Mouse (Mus musculus) hindbrain, embryonic 14.5 days (tissue): ENCODE data around the gene Tmem116. TPM values are rescaled to one million over a fixed set of nuclear protein-coding genes. Genes with fewer than 3 reads are reported as not detected.

Experiments used
- ATAC-seq: fragments of 200-750 bp; cut with Nextera tagmentation; 2 replicates; pipeline ENCODE4 v1.8.0; 2017; ENCODE audit warnings: moderate number of reproducible peaks, mild to moderate bottlenecking, moderate TSS enrichment, moderate library complexity; ENCODE audit not compliant: low FRiP score
- DNase-seq: peaks from one replicate; pipeline ENCODE4 v3.0.0-alpha.2; 2015; ENCODE audit warnings: low spot score
- H3K27ac ChIP-seq: fragments of 300-500 bp; sonication (generic); 2 replicates; pipeline ENCODE4 v1.5.1; 2014; ENCODE audit warnings: mild to moderate bottlenecking, moderate library complexity
- H3K27me3 ChIP-seq: fragments of 300-500 bp; sonication (generic); 2 replicates; pipeline ENCODE4 v1.6.1; 2014; ENCODE audit warnings: mild to moderate bottlenecking, low read length, mixed read lengths; ENCODE audit not compliant: control insufficient read depth, insufficient read depth
- H3K36me3 ChIP-seq: fragments of 300-500 bp; sonication (generic); replicated peaks from 2 replicates; pipeline ENCODE4 v1.6.1; 2014; ENCODE audit not compliant: control insufficient read depth, insufficient read depth
- H3K4me1 ChIP-seq: fragments of 300-500 bp; sonication (generic); replicated peaks from 2 replicates; pipeline ENCODE4 v1.6.1; 2014; ENCODE audit warnings: antibody characterized with exemption, low read length, mixed read lengths; ENCODE audit not compliant: control insufficient read depth, insufficient read depth
- H3K4me2 ChIP-seq: fragments of 300-500 bp; sonication (generic); replicated peaks from 2 replicates; pipeline ENCODE4 v1.6.1; 2014; ENCODE audit warnings: mild to moderate bottlenecking, moderate library complexity
- H3K4me3 ChIP-seq: fragments of 300-500 bp; sonication (generic); replicated peaks from 2 replicates; pipeline ENCODE4 v1.5.1; 2014; ENCODE audit warnings: mild to moderate bottlenecking, low read length
- H3K9ac ChIP-seq: fragments of 300-500 bp; sonication (generic); 2 replicates; pipeline ENCODE4 v1.6.1; 2014
- H3K9me3 ChIP-seq: fragments of 300-500 bp; sonication (generic); 2 replicates; pipeline ENCODE4 v1.6.1; 2016; ENCODE audit warnings: low read length; ENCODE audit not compliant: control insufficient read depth
- WGBS: fragments of 180-500 bp; shearing (Covaris S2); extraction: QIAGEN DNeasy Blood & Tissue Kit; methylation state at CpG from one replicate; pipeline ENCODE4 v1.1.7; 2014; 5-methylcytosine and 5-hydroxymethylcytosine counted together
- polyA plus RNA-seq: library from polyadenylated mRNA; unstranded; fragments of >200 nt; fragmentation: Nextera tagmentation; extraction: Ambion mirVana; gene quantifications from 2 replicates; pipeline ENCODE4 v1.2.1, GENCODE M21; 2014

Gene Tmem116
- polyA plus RNA-seq, 1 experiment from 2014 or later, result 1.9 TPM

DNA sequence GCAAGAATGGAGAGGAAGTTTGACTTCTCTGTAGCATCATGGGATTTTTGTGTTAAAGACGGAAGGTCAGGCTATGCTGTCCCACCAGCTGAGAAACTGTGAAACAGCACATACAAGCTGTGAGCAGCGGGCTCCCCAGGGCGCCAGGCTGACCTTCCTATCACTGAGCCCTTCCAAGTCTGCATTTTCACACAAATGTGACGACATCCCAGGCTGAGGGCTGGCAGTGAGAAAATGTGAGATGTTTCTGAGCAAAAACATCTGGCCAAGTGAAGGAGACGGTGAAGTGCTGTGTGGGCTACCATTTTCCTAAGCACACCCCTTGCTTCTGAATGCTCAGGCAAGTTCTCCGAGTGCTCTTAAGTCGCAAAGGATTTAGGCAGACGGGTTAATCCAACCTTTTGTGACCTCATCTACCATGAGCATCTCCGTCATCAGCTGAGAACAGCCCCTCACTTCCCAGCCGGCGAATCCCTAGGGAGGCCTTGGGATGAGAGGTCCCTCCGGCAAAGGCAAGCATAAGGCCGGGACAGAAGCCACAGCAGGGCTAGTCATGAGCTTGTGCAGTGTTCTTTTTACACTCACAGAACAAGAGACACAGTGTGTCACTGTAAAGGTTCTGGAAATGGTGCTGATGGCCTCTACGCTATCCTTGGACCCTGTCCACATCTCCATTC, 74.2 kb downstream of the Tmem116 start:
- H3K4me3 ChIP-seq, result no peak overlapping the region
- peaks cover 92% of the 10 kb centered on the region for H3K36me3 ChIP-seq
- DNase-seq, result no peak
- no peaks in the 10 kb centered on the region for H3K4me1 ChIP-seq
- H3K27ac ChIP-seq, result no peak overlapping the region
- no peak for ATAC-seq
- H3K9me3 ChIP-seq, result no peaks in the 10 kb centered on the region
- whole genome bisulfite sequencing, result 88% methylated on average over 14 of the region's 14 CpGs
- H3K4me2 ChIP-seq, result no peak overlapping the region
- H3K9ac ChIP-seq, result no peak overlapping the region
- no peaks in the 10 kb centered on the region for H3K27me3 ChIP-seq

DNA sequence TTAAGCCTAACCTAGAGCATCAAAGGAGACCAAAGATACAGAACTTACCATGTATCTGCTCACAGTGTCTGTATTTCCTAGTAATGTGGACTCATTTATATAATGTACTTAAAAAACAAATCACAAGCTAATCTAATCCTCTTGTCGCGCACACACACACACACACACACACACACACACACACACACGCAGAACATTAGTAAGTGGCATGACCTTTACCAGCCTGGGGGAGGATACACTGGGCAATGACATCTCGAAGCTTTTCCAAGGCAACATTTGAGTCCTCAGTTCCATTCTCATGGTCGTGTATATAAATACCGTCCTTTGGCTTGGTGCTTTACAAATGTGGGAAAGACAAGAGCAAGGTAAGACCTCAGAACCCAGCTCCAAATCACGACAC, 74.8 kb downstream of the Tmem116 start:
- H3K4me2 ChIP-seq, result no peak overlapping the region
- no peak overlapping the region for H3K9ac ChIP-seq
- H3K9me3 ChIP-seq, result no peaks in the 10 kb centered on the region
- H3K36me3 ChIP-seq, result peaks cover 90% of the 10 kb centered on the region
- H3K27me3 ChIP-seq, result no peaks in the 10 kb centered on the region
- DNase-seq (no peak), ATAC-seq (no peak)
- H3K4me3 ChIP-seq, result no peak overlapping the region
- no peak overlapping the region for H3K27ac ChIP-seq
- H3K4me1 ChIP-seq, result no peaks in the 10 kb centered on the region
- 86% methylated on average over 7 of the region's 7 CpGs for WGBS

DNA sequence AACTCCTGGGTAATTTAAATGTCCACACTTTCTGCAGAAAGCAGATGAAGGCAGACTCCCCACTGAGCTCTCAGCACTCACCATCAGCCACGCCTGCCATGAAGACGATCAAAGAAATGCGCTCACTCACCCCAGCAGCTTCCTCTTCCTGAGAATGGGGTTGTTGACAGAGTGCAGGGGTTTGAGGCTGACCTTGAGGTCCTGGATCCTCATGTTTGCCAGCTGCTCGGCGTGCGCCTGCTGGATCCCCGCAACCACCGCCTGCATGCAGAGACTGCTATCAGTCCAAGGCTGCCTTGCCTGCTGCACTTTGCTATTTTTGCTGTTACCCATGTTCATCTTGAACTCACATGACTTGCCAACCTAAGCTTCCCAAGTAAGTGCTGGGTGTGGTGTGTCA, 75.3 kb downstream of the Tmem116 start:
- H3K36me3 ChIP-seq, result peaks cover 90% of the 10 kb centered on the region
- H3K4me2 ChIP-seq, result no peak overlapping the region
- no peak overlapping the region for H3K4me3 ChIP-seq
- DNase-seq (no peak), ATAC-seq (no peak)
- whole genome bisulfite sequencing, result 82% methylated on average over 8 of the region's 8 CpGs
- H3K4me1 ChIP-seq, result no peaks in the 10 kb centered on the region
- H3K9ac ChIP-seq, result no peak overlapping the region
- H3K27me3 ChIP-seq, result no peaks in the 10 kb centered on the region
- no peaks in the 10 kb centered on the region for H3K9me3 ChIP-seq
- H3K27ac ChIP-seq, result no peak overlapping the region

DNA sequence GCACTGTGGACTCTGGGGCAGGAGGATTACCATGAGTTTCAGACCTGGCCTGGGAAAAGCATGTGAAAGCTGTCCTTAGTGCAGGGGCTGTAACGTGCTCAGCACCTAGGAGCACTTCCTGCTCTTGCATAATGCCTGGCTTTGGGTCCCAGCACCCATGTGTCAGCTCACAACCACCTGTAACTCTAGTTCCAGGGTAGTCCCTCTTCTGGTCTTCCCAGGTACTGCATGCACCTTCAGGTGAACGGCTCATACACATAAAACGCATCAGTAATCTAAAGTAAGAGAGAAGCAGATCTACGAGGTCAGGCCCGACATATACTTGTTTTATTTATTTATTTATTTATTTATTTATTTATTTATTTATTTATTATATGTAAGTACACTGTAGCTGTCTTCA, 82.8 kb downstream of the Tmem116 start:
- 94% methylated on average over 5 of the region's 5 CpGs for WGBS
- Histone ChIP-seq H3K4me1 (no peaks in the 10 kb centered on the region), H3K27ac (no peak overlapping the region), H3K4me3 (no peak overlapping the region), H3K9me3 (no peaks in the 10 kb centered on the region), H3K9ac (no peak overlapping the region), H3K36me3 (peaks cover 72% of the 10 kb centered on the region), H3K4me2 (no peak overlapping the region), H3K27me3 (no peaks in the 10 kb centered on the region)
- DNase-seq (no peak), ATAC-seq (no peak)

DNA sequence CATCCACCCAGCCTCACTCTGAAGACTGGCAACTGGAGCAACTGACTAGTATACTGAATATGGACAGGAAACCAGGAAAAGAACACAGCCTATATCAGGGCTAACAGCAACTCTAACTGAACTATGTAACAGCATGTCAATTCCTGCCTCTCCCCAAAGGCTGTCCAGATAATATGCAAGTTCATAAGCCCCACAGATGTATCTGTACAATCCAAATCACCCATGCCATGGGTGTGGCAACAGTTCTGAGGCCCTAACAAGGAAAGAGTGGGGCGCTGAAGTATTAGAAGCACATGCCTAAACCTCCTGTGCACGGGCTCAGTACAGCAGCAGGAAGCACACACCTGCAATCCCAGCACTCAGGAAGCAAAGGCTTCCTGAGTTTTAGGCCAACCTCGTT, 83.4 kb downstream of the Tmem116 start:
- WGBS, result 97% methylated on average over 3 of the region's 3 CpGs

DNA sequence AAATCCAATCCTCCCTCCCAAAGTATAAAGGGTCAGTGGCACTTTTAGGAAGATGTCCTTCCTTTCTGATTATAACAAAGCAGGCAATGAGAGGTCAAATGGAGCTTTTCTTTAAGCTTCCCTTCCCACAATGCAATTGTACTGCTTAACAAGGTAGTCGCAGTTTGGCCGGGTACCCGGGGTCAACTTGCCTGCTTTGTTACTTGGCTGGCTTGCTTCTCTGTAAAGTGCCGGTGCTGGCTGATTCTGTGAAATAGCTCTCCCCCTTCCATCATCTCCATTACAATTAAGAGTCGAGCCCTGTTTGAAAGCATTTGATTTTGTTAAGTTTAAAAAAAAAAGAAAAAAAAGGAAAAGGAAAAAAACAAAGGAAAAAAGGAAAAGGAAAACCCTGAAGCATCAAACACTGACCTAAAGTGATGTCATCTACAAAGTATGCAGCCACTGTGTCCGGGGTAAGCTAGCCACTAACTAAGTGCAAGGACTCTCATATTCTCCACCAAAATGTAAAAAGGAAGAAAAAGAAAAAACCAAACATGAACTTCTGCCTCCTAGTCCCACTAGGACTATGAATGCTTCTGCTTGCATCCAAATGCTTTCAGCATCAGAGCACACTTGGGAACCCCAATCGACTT, 85.3 kb downstream of the Tmem116 start:
- ATAC-seq, result no peak
- Histone ChIP-seq H3K9ac (no peak overlapping the region), H3K4me1 (no peaks in the 10 kb centered on the region), H3K27me3 (no peaks in the 10 kb centered on the region), H3K36me3 (peaks cover 51% of the 10 kb centered on the region), H3K4me3 (no peak overlapping the region), H3K27ac (no peak overlapping the region), H3K9me3 (no peaks in the 10 kb centered on the region), H3K4me2 (no peak overlapping the region)
- DNase-seq, result no peak
- 50% methylated on average over 7 of the region's 7 CpGs for WGBS

More for the DNA sequence above, 83.4 kb downstream of the Tmem116 start:
- DNase-seq (no peak), ATAC-seq (no peak)
- Histone ChIP-seq H3K27me3 (no peaks in the 10 kb centered on the region), H3K9me3 (no peaks in the 10 kb centered on the region), H3K9ac (no peak overlapping the region), H3K4me3 (no peak overlapping the region), H3K4me2 (no peak overlapping the region), H3K4me1 (no peaks in the 10 kb centered on the region), H3K27ac (no peak overlapping the region), H3K36me3 (peaks cover 67% of the 10 kb centered on the region)

DNA sequence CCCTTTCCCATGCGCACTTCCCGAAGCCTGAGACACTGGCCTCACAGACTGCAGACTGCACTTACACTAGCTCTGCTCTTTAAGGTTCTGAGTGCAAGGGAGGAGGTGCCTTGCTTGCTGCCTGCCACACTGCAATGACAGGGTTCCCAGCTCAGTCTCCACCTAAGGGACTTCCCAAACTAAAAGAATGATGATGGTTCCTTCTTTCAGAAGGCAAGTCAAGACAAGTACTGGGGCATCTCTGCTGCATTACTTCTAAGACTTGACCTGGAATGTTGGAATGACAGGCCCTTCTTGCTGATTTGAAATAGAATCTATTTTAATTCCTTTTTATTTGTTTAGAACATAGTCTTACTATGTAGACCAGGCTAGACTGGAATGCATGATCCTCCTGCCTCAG, 85.9 kb downstream of the Tmem116 start:
- H3K27ac ChIP-seq, result no peak overlapping the region
- no peak overlapping the region for H3K4me2 ChIP-seq
- H3K27me3 ChIP-seq, result no peaks in the 10 kb centered on the region
- no peak for ATAC-seq
- peaks cover 45% of the 10 kb centered on the region for H3K36me3 ChIP-seq
- H3K9ac ChIP-seq, result no peak overlapping the region
- 74% methylated on average over 2 of the region's 2 CpGs for WGBS
- no peaks in the 10 kb centered on the region for H3K9me3 ChIP-seq
- H3K4me3 ChIP-seq, result no peak overlapping the region
- no peaks in the 10 kb centered on the region for H3K4me1 ChIP-seq
- no peak for DNase-seq

DNA sequence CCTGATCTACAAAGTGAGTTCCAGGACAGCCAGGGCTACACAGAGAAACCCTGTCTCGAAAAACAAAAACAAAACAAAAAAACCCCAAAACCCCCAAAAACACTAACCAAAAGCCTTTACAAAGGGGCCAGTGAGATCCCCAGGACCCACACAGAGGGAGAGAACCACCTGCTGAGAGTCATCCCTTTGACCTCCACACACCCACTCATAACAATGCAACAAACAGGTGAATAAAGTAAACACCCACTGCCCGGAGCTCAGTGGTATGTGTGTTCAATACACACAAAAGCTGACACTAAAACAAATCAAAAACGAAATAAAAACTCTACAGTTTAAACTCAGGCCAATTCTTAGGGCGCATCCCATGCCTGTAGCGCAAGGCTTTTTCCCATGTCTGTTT, 88.4 kb downstream of the Tmem116 start:
- no peak for DNase-seq
- H3K4me2 ChIP-seq, result no peak overlapping the region
- no peaks in the 10 kb centered on the region for H3K9me3 ChIP-seq
- peaks cover 24% of the 10 kb centered on the region for H3K36me3 ChIP-seq
- H3K27me3 ChIP-seq, result no peaks in the 10 kb centered on the region
- WGBS, result 93% methylated on average over 5 of the region's 5 CpGs
- H3K4me1 ChIP-seq, result peaks cover 12% of the 10 kb centered on the region
- no peak for ATAC-seq
- no peak overlapping the region for H3K9ac ChIP-seq
- no peak overlapping the region for H3K27ac ChIP-seq
- no peak overlapping the region for H3K4me3 ChIP-seq

DNA sequence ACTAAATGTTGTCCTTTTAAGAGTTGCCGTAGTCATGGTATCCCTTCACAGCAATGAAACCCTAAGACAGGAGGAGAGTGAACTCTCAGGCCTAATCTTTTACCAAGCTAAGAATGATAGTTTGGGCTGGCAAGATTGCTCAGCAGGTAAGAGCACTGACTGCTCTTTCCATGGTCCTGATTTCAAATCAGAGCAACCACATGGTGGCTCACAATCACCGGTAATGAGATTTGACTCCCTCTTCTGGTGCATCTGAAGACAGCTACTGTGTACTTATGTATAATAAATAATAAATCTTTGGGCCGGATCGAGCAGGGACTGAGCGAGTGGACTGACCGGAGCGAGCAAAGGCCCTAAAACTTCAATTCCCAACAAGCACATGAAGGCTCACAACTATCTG, 89.5 kb downstream of the Tmem116 start:
- 86% methylated on average over 7 of the region's 7 CpGs for WGBS
- no peaks in the 10 kb centered on the region for H3K27me3 ChIP-seq
- no peak overlapping the region for H3K27ac ChIP-seq
- H3K9ac ChIP-seq, result no peak overlapping the region
- no peaks in the 10 kb centered on the region for H3K9me3 ChIP-seq
- no peak overlapping the region for H3K4me2 ChIP-seq
- H3K4me3 ChIP-seq, result no peak overlapping the region
- peaks cover 13% of the 10 kb centered on the region for H3K36me3 ChIP-seq
- H3K4me1 ChIP-seq, result peaks cover 12% of the 10 kb centered on the region
- ATAC-seq, result no peak
- no peak for DNase-seq
